Mouse (Mus musculus): Measurements from ENCODE around the gene Tspan10. TPM values are rescaled to one million over a fixed set of nuclear protein-coding genes. Genes with fewer than 3 reads are reported as not detected.

Gene Tspan10
- total and polyA plus RNA-seq, 3 experiments: 0.29 to 0.65 TPM; not detected in 1

GRCm38 (mm10) chr11:120457772-120458751 lies 15.6 kb downstream of the Tspan10 start, which contains the start of the genes Oxld1 and Ccdc137:
Gene Oxld1 (minus strand): TSS chr11:120458068.
Gene Ccdc137 (plus strand): TSS chr11:120458115.
- H3K36me3 ChIP-seq (ENCODE audit: control insufficient read depth in 1 of 2, insufficient read depth in 2 of 2, low read length in 2 of 2): peaks cover 3 to 10% of the 10 kb centered on the region in 2 experiments; a peak in 3 of 4 replicates
- TF ChIP-seq MEF2A (IDR thresholded peaks at IDR 0.05; ENCODE audit: extremely low read depth, insufficient replicate concordance, low read depth, low read length, poor library complexity, severe bottlenecking) (no peak), SMC3 (IDR thresholded peaks at IDR 0.05; ENCODE audit: low read depth, low read length) (no peak), SIN3A (IDR thresholded peaks at IDR 0.05; ENCODE audit: low read length) (peak; percentile 99), ZNF384 (IDR thresholded peaks at IDR 0.05; ENCODE audit: low read depth, low read length) (peak; percentile 39; the same call in 1 of the 2 replicates), UBTF (IDR thresholded peaks at IDR 0.05; ENCODE audit: borderline replicate concordance, insufficient read depth, low read depth, low read length) (no peak; the same call in 1 of the 2 replicates), MXI1 (IDR thresholded peaks at IDR 0.05; ENCODE audit: low read depth, low read length) (peak; percentile 97), ZC3H11A (IDR thresholded peaks at IDR 0.05; ENCODE audit: low read depth, low read length) (no peak), ELF1 (IDR thresholded peaks at IDR 0.05; ENCODE audit: low read depth, low read length) (peak; percentile 96), ETS1 (IDR thresholded peaks at IDR 0.05; ENCODE audit: low read depth, low read length) (peak; percentile 39; the same call in 1 of the 2 replicates), MAFK (IDR thresholded peaks at IDR 0.05; ENCODE audit: borderline replicate concordance, low read depth, low read length) (no peak), ZMIZ1 (IDR thresholded peaks at IDR 0.05; ENCODE audit: low read depth, low read length) (peak; percentile 90; the same call in 1 of the 2 replicates), ZKSCAN1 (IDR thresholded peaks at IDR 0.05; ENCODE audit: low read depth, low read length) (peak; percentile 62; the same call in 1 of the 2 replicates), CHD1 (IDR thresholded peaks at IDR 0.05; ENCODE audit: low read depth, low read length) (no peak), MYC (IDR thresholded peaks at IDR 0.05; ENCODE audit: low read depth, low read length) (peak; percentile 95), POLR2A (IDR thresholded peaks at IDR 0.05; ENCODE audit: control insufficient read depth in 1 of 2, insufficient read depth in 1 of 2, low read depth in 1 of 2, low read length in 2 of 2, poor library complexity in 1 of 2) (peak; percentile 82 to 98), EP300 (IDR thresholded peaks at IDR 0.05; ENCODE audit: low read depth in 1 of 2, low read length in 2 of 2) (0 out of 4 replicates have a peak, but pooled peaks of 1 of the 2 experiments have one; percentile 10), MAX (IDR thresholded peaks at IDR 0.05; ENCODE audit: low read length) (peak; percentile 85), HCFC1 (IDR thresholded peaks at IDR 0.05; ENCODE audit: low read depth, low read length) (peak; percentile 90), TBP (IDR thresholded peaks at IDR 0.05; ENCODE audit: low read depth, low read length) (peak; percentile 84), RCOR1 (IDR thresholded peaks at IDR 0.05; ENCODE audit: low read depth, low read length) (0 out of 2 replicates have a peak, but pooled peaks have one; percentile 5), NRF1 (IDR thresholded peaks at IDR 0.05; ENCODE audit: insufficient read depth, low read depth, low read length, poor library complexity, severe bottlenecking) (peak; percentile 35; the same call in 1 of the 2 replicates), NELFE (IDR thresholded peaks at IDR 0.05; ENCODE audit: low read depth, low read length) (peak; percentile 99), POLR2AphosphoS2 (IDR thresholded peaks at IDR 0.05; ENCODE audit: low read length) (peak; percentile 98), TCF12 (IDR thresholded peaks at IDR 0.05; ENCODE audit: low read depth, low read length) (peak; percentile 78), MAZ (IDR thresholded peaks at IDR 0.05; ENCODE audit: low read depth, low read length) (peak; percentile 60; the same call in 1 of the 2 replicates)
- H3K79me2 ChIP-seq (ENCODE audit: control insufficient read depth, insufficient read depth, low read length, poor library complexity): peaks cover 37% of the 10 kb centered on the region

More at GRCm38 (mm10) chr11:120457772-120458751, 15.6 kb downstream of the Tspan10 start, which contains the start of the genes Oxld1 and Ccdc137:
- Histone ChIP-seq H3K4me1 (ENCODE audit: control insufficient read depth in 1 of 2, insufficient read depth in 2 of 2, low read length in 2 of 2) (peaks cover 0 to 14% of the 10 kb centered on the region in 2 experiments; a peak in 2 of 4 replicates), H3K27me3 (ENCODE audit: control insufficient read depth in 1 of 2, insufficient read depth in 2 of 2, low read length in 2 of 2) (no peaks in the 10 kb centered on the region), H3K9ac (ENCODE audit: control insufficient read depth, low read depth, low read length, poor library complexity, severe bottlenecking) (peak within 1 kb of the TSS; percentile 93), H3K9me3 (replicated peaks; ENCODE audit: insufficient read depth, low read length) (no peaks in the 10 kb centered on the region), H3K4me3 (ENCODE audit: control insufficient read depth in 1 of 2, insufficient read depth in 1 of 2, low read depth in 2 of 2, low read length in 2 of 2) (peak within 1 kb of the TSS; percentile 84 to 86), H3K27ac (ENCODE audit: control insufficient read depth, low read depth, low read length) (peak within 1 kb of the TSS; percentile 70)
- DNase-seq (ENCODE audit: low read depth, low spot score): peak; percentile 97

Measured in MEL (cell line).